ENCODE assay signal across 13 mouse cellular contexts in genomic region chr16:77986884-77987529, GRCm38 (mm10).
DNase-seq lines count a peak whose midpoint lies in the region; ATAC-seq and TF ChIP-seq lines count a peak whose summit lies in the region.
"Had no signal": no experiment of that assay in that cellular context is flagged by ENCODE, and none has a peak within 500 bp of the region (broad histone marks: within the 10 kb centered on the region; RNA-seq: fewer than 3 reads in every experiment).

No protein-coding gene starts in this region.

- 33% methylated on average over 10 of the region's 10 CpGs for WGBS in forebrain, embryonic 15.5 days
- 60% methylated on average over 10 of the region's 10 CpGs for WGBS in forebrain, embryonic 12.5 days
- WGBS in midbrain, embryonic 16.5 days = 38% methylated on average over 10 of the region's 10 CpGs

- no peaks in the 10 kb centered on the region for H3K27me3 ChIP-seq in forebrain, embryonic 15.5 days
- H3K27me3 ChIP-seq in forebrain, embryonic 12.5 days = no peaks in the 10 kb centered on the region
- no peaks in the 10 kb centered on the region for H3K27me3 ChIP-seq in midbrain, embryonic 16.5 days (ENCODE audit: control insufficient read depth, insufficient read depth, low read depth, low read length)
- H3K27me3 ChIP-seq: liver, embryonic 13.5 days had no signal

- intact Hi-C loops in left cerebral cortex, postnatal 25 days (cut with DNase I) = loop anchor here (10.0 kb wide), 1 partner anchor 392 kb away; no protein-coding TSS in a partner anchor
- intact Hi-C loops in left cerebral cortex, postnatal 4 days (cut with DNase I) = no loop called here

- no peak for TF ChIP-seq POLR2A in cortical plate, adult 2 months (IDR thresholded peaks at IDR 0.05; ENCODE audit: extremely low read depth, insufficient read depth, low read length)

- H3K36me3 ChIP-seq in forebrain, embryonic 15.5 days = no peaks in the 10 kb centered on the region
- H3K36me3 ChIP-seq in forebrain, embryonic 12.5 days (replicated peaks) = no peaks in the 10 kb centered on the region
- no peaks in the 10 kb centered on the region for H3K36me3 ChIP-seq in midbrain, embryonic 16.5 days (ENCODE audit: control insufficient read depth, insufficient read depth, low read length)
- H3K36me3 ChIP-seq: liver, embryonic 13.5 days had no signal

- H3K9ac ChIP-seq in forebrain, embryonic 15.5 days (replicated peaks) = no peak overlapping the region
- H3K9ac ChIP-seq in forebrain, embryonic 12.5 days = no peak overlapping the region
- no peak overlapping the region for H3K9ac ChIP-seq in midbrain, embryonic 16.5 days (ENCODE audit: low read depth, low read length)
- H3K9ac ChIP-seq: liver, embryonic 13.5 days had no signal

- DNase-seq in left cerebral cortex, postnatal 25 days (ENCODE audit: low spot score in 2 of 2) = peak; percentile 24 to 58
- no peak for DNase-seq in left cerebral cortex, postnatal 4 days
- no peak for DNase-seq in ovary, adult 18-20 months (ENCODE audit: low spot score)
- no peak for DNase-seq in kidney, adult 9 months
- DNase-seq: gastrocnemius, postnatal 25 days; kidney, adult 18-20 months; liver, embryonic 13.5 days; lung, postnatal 4 days had no signal

- H3K4me2 ChIP-seq in forebrain, embryonic 15.5 days (replicated peaks) = peak overlapping the region; percentile 18
- no peak overlapping the region; the same call in 1 of the 2 replicates for H3K4me2 ChIP-seq in forebrain, embryonic 12.5 days
- H3K4me2 ChIP-seq in midbrain, embryonic 16.5 days (ENCODE audit: low read length) = peak overlapping the region; percentile 26
- H3K4me2 ChIP-seq: liver, embryonic 13.5 days had no signal

- H3K4me1 ChIP-seq in forebrain, embryonic 15.5 days = peaks cover 12% of the 10 kb centered on the region; the same call in 1 of the 2 replicates
- H3K4me1 ChIP-seq in forebrain, embryonic 12.5 days = 0 out of 2 replicates have a peak, but pooled peaks cover 4% of the 10 kb centered on the region
- no peaks in the 10 kb centered on the region; the same call in 1 of the 2 replicates for H3K4me1 ChIP-seq in cortical plate, adult 2 months (ENCODE audit: control insufficient read depth, insufficient read depth, low read length)
- H3K4me1 ChIP-seq in midbrain, embryonic 16.5 days (ENCODE audit: control insufficient read depth, insufficient read depth, low read length) = no peaks in the 10 kb centered on the region; the same call in 1 of the 2 replicates
- H3K4me1 ChIP-seq: liver, embryonic 13.5 days had no signal

- peak overlapping the region; percentile 64 for H3K27ac ChIP-seq in forebrain, embryonic 15.5 days (replicated peaks)
- no peak overlapping the region for H3K27ac ChIP-seq in forebrain, embryonic 12.5 days
- H3K27ac ChIP-seq in cortical plate, adult 2 months (ENCODE audit: insufficient read depth, low read length) = no peak overlapping the region
- no peak overlapping the region for H3K27ac ChIP-seq in midbrain, embryonic 16.5 days (ENCODE audit: low read length)
- H3K27ac ChIP-seq: liver, embryonic 13.5 days had no signal

- H3K9me3 ChIP-seq in forebrain, embryonic 15.5 days = no peaks in the 10 kb centered on the region
- H3K9me3 ChIP-seq in forebrain, embryonic 12.5 days = peaks cover 6% of the 10 kb centered on the region; the same call in 1 of the 2 replicates
- no peaks in the 10 kb centered on the region for H3K9me3 ChIP-seq in midbrain, embryonic 16.5 days (replicated peaks; ENCODE audit: control insufficient read depth, low read length, poor library complexity, severe bottlenecking)

- H3K4me3 ChIP-seq in forebrain, embryonic 15.5 days = no peak overlapping the region
- H3K4me3 ChIP-seq in forebrain, embryonic 12.5 days (replicated peaks) = no peak overlapping the region
- H3K4me3 ChIP-seq in cortical plate, adult 2 months (ENCODE audit: insufficient read depth, low read length) = peak overlapping the region; percentile 35
- H3K4me3 ChIP-seq in midbrain, embryonic 16.5 days (ENCODE audit: low read depth, low read length) = no peak overlapping the region
- H3K4me3 ChIP-seq: erythroblast, embryonic 14.5 days; liver, embryonic 13.5 days had no signal

- TF ChIP-seq CTCF in cortical plate, adult 2 months (IDR thresholded peaks at IDR 0.05; ENCODE audit: extremely low read depth, insufficient read depth, low read length) = no peak

- ATAC-seq in forebrain, embryonic 15.5 days (replicated peaks) = peak; percentile 79
- ATAC-seq in forebrain, embryonic 12.5 days (ENCODE audit: low FRiP score) = no peak
- no peak for ATAC-seq in midbrain, embryonic 16.5 days

Comparison
In these comparisons a context has a peak if more than half of its experiments do, and no peak if none do; other contexts are left out.
1. DNase-seq: peak in left cerebral cortex, postnatal 25 days (2 of 2); none in left cerebral cortex, postnatal 4 days (single experiment), ovary, adult 18-20 months (single experiment) and kidney, adult 9 months (single experiment).